13 mouse cellular contexts compared by ENCODE assay signal in the genomic region with DNA sequence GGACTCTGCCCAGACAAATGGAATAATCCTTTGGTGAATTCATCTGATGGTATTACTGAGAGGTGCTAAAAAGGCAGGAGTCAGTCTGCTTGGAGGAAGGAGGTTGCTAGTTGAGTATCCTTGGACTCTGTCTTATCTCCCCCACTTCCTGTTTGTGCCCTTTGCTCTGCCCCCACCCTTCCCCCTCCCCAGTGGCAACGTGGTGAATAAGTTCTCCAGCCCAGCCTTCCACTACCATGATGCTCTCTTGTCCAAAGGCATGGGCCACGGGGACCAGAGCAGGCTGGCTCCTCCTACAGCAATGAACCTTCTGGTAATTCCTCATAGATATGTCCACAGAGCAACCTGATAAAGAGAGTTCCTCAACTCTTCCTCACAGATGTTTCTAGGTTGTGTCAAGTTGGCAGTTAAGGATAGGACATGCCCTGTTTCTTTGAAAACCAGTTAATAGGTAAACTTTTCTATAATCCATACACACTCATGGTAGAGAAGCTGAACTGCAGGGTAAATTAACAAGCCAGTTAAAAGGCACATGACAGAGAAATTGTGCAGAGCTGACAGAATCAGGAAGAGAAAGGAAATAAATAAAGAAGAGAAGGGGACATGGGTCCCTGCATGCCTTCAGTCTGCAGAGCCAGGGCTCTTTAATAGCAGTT.
A peak's percentile ranks its signal among the peaks of the same experiment; 100 is the strongest.
DNase-seq lines count a peak whose midpoint lies in the region; ATAC-seq and TF ChIP-seq lines count a peak whose summit lies in the region.
"Had no signal": no experiment of that assay in that cellular context is flagged by ENCODE, and none has a peak within 500 bp of the region (broad histone marks: within the 10 kb centered on the region; RNA-seq: fewer than 3 reads in every experiment).

No protein-coding gene starts in this region.

- no peak for DNase-seq in gastrocnemius, adult 2 months
- DNase-seq in gastrocnemius, postnatal 36 days: no peak
- no peak for DNase-seq in liver, adult 2 months (ENCODE audit: extremely low read depth, low read depth, low spot score)
- peak; percentile 53 to 56 for DNase-seq in kidney, postnatal 36 days
- no peak for DNase-seq in stomach, postnatal 0 days (ENCODE audit: low spot score)
- DNase-seq in spleen, adult 18-20 months: no peak
- DNase-seq: cerebellum, postnatal 25 days; gastrocnemius, postnatal 25 days had no signal

- no peaks in the 10 kb centered on the region for H3K27me3 ChIP-seq in liver, adult 2 months (ENCODE audit: control insufficient read depth, insufficient read depth, low read length)
- H3K27me3 ChIP-seq in liver, embryonic 12.5 days (replicated peaks): no peaks in the 10 kb centered on the region
- H3K27me3 ChIP-seq in stomach, postnatal 0 days (ENCODE audit: control insufficient read depth, insufficient read depth, low read length): no peaks in the 10 kb centered on the region
- H3K27me3 ChIP-seq: forebrain, embryonic 15.5 days; stomach, embryonic 15.5 days had no signal

- no peaks in the 10 kb centered on the region for H3K9me3 ChIP-seq in liver, embryonic 12.5 days (replicated peaks)
- no peaks in the 10 kb centered on the region for H3K9me3 ChIP-seq in stomach, postnatal 0 days (ENCODE audit: control insufficient read depth, low read length)
- H3K9me3 ChIP-seq: forebrain, embryonic 15.5 days; stomach, embryonic 15.5 days had no signal

- TF ChIP-seq CTCF in gastrocnemius, adult 2 months (IDR thresholded peaks at IDR 0.05): no peak
- TF ChIP-seq CTCF in liver, adult 2 months (IDR thresholded peaks at IDR 0.05; ENCODE audit: low read depth, low read length): no peak
- no peak for TF ChIP-seq CTCF in stomach, postnatal 0 days (IDR thresholded peaks at IDR 0.05; ENCODE audit: low read depth)

- WGBS in liver, adult 2 months: 18% methylated on average over 2 of the region's 2 CpGs
- 7% methylated on average over 2 of the region's 2 CpGs for WGBS in liver, embryonic 12.5 days (ENCODE audit: insufficient replicate concordance)
- 20% methylated on average over 2 of the region's 2 CpGs for WGBS in stomach, postnatal 0 days

- no peak for TF ChIP-seq POLR2A in liver, adult 2 months (IDR thresholded peaks at IDR 0.05; ENCODE audit: extremely low read depth, insufficient read depth, low read length)

- TF ChIP-seq EP300 in stomach, postnatal 0 days (optimal IDR thresholded peaks at IDR 0.05): no peak

- H3K4me2 ChIP-seq in liver, embryonic 12.5 days: no peak overlapping the region
- no peak overlapping the region for H3K4me2 ChIP-seq in stomach, postnatal 0 days (replicated peaks; ENCODE audit: low read depth)
- H3K4me2 ChIP-seq: forebrain, embryonic 15.5 days; stomach, embryonic 15.5 days had no signal

- H3K36me3 ChIP-seq in liver, adult 2 months (ENCODE audit: control insufficient read depth, insufficient read depth, low read length): no peaks in the 10 kb centered on the region
- no peaks in the 10 kb centered on the region for H3K36me3 ChIP-seq in liver, embryonic 12.5 days
- H3K36me3 ChIP-seq in stomach, postnatal 0 days (ENCODE audit: control insufficient read depth, insufficient read depth, low read length): no peaks in the 10 kb centered on the region
- H3K36me3 ChIP-seq: forebrain, embryonic 15.5 days; stomach, embryonic 15.5 days had no signal

- peaks cover 11% of the 10 kb centered on the region; the same call in 1 of the 2 replicates for H3K4me1 ChIP-seq in liver, adult 2 months (ENCODE audit: control insufficient read depth, insufficient read depth, low read length)
- H3K4me1 ChIP-seq in liver, embryonic 12.5 days: peaks cover 24% of the 10 kb centered on the region
- H3K4me1 ChIP-seq in stomach, postnatal 0 days (replicated peaks; ENCODE audit: control insufficient read depth, insufficient read depth): no peaks in the 10 kb centered on the region
- H3K4me1 ChIP-seq: forebrain, embryonic 15.5 days; stomach, embryonic 15.5 days had no signal

- peak overlapping the region; percentile 20; the same call in 1 of the 2 replicates for H3K27ac ChIP-seq in gastrocnemius, adult 2 months
- H3K27ac ChIP-seq in liver, adult 2 months (replicated peaks; ENCODE audit: insufficient read depth, low read depth, low read length): peak overlapping the region; percentile 65
- H3K27ac ChIP-seq in liver, embryonic 12.5 days: no peak overlapping the region; the same call in 1 of the 2 replicates
- no peak overlapping the region for H3K27ac ChIP-seq in stomach, postnatal 0 days (replicated peaks)
- H3K27ac ChIP-seq: forebrain, embryonic 15.5 days; liver, embryonic 14.5 days; stomach, embryonic 15.5 days had no signal

- no peak for ATAC-seq in liver, embryonic 12.5 days
- ATAC-seq in stomach, postnatal 0 days (ENCODE audit: low FRiP score, low TSS enrichment): no peak
- no peak for ATAC-seq in inflammation-experienced regulatory T-cells, adult 6 months
- ATAC-seq: forebrain, embryonic 15.5 days had no signal

- H3K9ac ChIP-seq in liver, adult 2 months (ENCODE audit: low read depth, low read length): no peak overlapping the region
- H3K9ac ChIP-seq in liver, embryonic 12.5 days: no peak overlapping the region
- no peak overlapping the region for H3K9ac ChIP-seq in stomach, postnatal 0 days (ENCODE audit: low read length)
- H3K9ac ChIP-seq: forebrain, embryonic 15.5 days; liver, embryonic 14.5 days; stomach, embryonic 15.5 days had no signal

- intact Hi-C loops in gastrocnemius, adult 2 months (cut with DNase I): loop anchor here (5.0 kb wide), 1 partner anchor 367 kb away; no protein-coding TSS in a partner anchor
- intact Hi-C loops in gastrocnemius, postnatal 36 days (cut with DNase I): no loop called here

- no peaks in the 10 kb centered on the region; the same call in 1 of the 2 replicates for H3K79me2 ChIP-seq in liver, adult 2 months (ENCODE audit: control insufficient read depth, insufficient read depth, low read length)

- peak overlapping the region; percentile 19; the same call in 1 of the 2 replicates for H3K4me3 ChIP-seq in gastrocnemius, adult 2 months
- no peak overlapping the region for H3K4me3 ChIP-seq in liver, adult 2 months (ENCODE audit: insufficient read depth, low read depth, low read length)
- H3K4me3 ChIP-seq in liver, embryonic 12.5 days: no peak overlapping the region
- H3K4me3 ChIP-seq in stomach, postnatal 0 days (ENCODE audit: low read depth, low read length): no peak overlapping the region
- H3K4me3 ChIP-seq: forebrain, embryonic 15.5 days; stomach, embryonic 15.5 days had no signal

Comparison
In these comparisons a context has a peak if more than half of its experiments do, and no peak if none do; other contexts are left out.
1. H3K27ac ChIP-seq: peak in gastrocnemius, adult 2 months (single experiment) and liver, adult 2 months (single experiment); none in liver, embryonic 12.5 days (single experiment) and stomach, postnatal 0 days (single experiment).
2. DNase-seq: peak in kidney, postnatal 36 days (2 of 2); none in gastrocnemius, adult 2 months (single experiment), gastrocnemius, postnatal 36 days (0 of 2), liver, adult 2 months (single experiment), stomach, postnatal 0 days (single experiment) and spleen, adult 18-20 months (0 of 2).